Mouse (Mus musculus) gastrocnemius, adult 8-10 months (tissue): Measurements from ENCODE around the gene Fam111a. TPM values are rescaled to one million over a fixed set of nuclear protein-coding genes. Genes with fewer than 3 reads are reported as not detected.
"Not testable (repeated sequence)": the region's sequence is repeated elsewhere in the genome, so short reads cannot be mapped to it uniquely, and the experiment has no call there.

ENCODE experiments used
- DNase-seq, 2 experiments: peaks; one replicate each; pipeline ENCODE4 v3.0.0; 2022; ENCODE audit warnings: low spot score in 2 of 2
- total RNA-seq, 4 experiments: library from RNA; stranded (reverse); gene quantifications; 2 replicates each; pipeline ENCODE4 v1.2.4; 2022

The Fam111a gene
- 1 to 10 TPM in 3 of 4 experiments, under 1 TPM in 1; 0.92 to 1.9 (median 1.2) TPM for total RNA-seq

DNA sequence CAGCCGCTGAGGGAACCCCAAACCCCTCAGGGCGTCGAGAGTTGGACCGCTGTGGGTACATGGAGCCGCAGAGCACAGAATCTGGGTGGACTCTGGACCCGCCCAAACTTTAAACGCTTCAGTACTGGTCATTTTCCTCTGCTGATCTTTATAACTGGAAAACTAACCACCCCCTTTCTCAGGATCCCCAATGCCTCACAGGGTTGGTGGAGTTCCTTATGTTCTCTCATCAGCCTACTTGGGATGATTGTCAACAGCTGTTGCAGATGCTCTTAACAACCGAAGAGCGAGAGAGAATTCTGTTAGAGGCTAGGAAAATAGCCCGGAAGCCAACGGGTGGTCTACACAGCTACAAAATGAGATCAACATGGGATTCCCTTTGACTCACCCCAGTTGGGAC lies at the start of gene Fam111a:
Gene Fam111a, plus strand, starts transcription at position 301 of the 400 bp plus-strand sequence.
- DNase-seq: not testable (repeated sequence)

DNA sequence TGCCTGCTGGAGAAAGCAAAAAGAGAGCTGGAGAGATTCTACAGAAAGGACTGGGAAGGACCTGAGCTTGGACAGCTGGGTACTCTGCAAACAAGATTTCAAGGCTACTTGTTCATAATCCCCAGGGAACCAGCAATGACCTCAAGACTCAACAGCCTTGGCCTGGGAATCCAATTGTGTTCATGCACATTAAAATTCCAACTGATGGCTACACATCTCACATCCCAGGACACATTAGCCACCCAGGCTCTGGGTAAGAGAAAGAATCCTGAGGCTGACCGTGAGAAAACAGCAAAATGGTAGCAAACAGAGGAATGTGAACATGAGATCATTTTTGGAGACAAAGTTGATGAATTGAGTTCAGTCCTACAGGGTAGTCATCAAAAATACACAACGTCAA lies 49.3 kb upstream of the Fam111a start:
- DNase-seq: no peak

DNA sequence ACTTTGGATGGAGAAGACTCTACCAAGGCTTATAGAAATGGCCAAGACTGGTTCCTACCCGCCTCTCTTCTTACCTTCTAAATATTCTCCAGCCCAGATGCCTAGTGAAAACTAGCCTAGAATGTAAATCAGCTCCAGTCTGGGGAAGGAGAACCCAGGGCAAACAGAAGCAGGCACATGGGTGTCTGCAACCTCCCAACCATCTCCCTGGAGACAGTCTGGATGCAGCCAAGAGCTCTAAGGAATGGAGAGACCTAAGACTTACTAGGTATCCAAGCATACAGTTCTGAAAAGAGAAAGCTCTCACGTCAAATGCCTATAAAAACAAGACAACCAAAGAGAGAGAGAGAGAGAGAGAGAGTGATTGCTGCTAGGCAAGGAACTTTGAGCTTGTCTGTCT lies 47.6 kb upstream of the Fam111a start:
- DNase-seq: no peak

- no peak for DNase-seq
Measured at GRCm38 (mm10) chr19:12498321-12498720, 47.2 kb upstream of the Fam111a start.

DNA sequence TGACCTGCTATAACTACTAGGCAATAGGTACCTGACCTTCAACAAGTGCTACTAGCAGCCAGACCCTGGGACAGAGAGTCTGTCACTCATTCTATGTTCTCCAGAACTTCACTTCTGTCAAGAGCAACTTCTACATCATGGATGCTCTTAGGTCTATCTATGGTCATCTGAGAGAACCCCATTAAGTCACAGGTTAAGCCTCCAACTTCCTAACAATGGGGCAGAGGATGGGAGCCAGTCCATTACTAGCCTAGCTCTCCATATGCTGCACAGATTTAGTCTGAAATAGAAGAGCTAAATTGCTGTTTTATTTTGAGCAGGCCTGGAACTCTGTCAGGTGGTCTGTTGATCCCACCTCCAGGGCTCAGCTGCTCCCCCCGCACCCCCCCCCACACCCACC lies 46.6 kb upstream of the Fam111a start:
- no peak for DNase-seq

- no peak for DNase-seq
Measured at GRCm38 (mm10) chr19:12499485-12499884, 46.1 kb upstream of the Fam111a start.

GRCm38 (mm10) chr19:12500124-12500523 lies 45.4 kb upstream of the Fam111a start:
- no peak for DNase-seq

DNA sequence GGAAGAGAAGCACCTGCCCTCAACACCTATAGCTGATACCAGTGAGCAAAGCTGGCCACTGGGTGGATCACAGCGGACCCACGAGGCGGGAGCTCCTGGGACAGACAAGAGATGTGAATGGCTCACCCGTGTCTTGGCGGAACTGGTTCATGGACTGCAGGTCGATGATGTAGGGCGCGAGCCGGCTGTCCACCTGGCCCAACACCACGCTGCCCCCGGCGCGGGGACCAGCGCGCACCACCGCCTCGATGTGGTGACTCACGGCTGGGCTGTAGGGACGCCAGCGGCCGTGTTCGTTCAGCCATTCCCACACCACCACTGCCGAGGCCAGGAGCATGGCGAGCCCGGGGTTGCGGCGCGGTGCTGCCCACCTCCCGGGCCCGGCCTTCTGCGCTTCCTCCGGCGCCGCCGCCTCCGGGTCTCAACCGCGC lies 44.6 kb upstream of the Fam111a start:
- no peak for DNase-seq

DNA sequence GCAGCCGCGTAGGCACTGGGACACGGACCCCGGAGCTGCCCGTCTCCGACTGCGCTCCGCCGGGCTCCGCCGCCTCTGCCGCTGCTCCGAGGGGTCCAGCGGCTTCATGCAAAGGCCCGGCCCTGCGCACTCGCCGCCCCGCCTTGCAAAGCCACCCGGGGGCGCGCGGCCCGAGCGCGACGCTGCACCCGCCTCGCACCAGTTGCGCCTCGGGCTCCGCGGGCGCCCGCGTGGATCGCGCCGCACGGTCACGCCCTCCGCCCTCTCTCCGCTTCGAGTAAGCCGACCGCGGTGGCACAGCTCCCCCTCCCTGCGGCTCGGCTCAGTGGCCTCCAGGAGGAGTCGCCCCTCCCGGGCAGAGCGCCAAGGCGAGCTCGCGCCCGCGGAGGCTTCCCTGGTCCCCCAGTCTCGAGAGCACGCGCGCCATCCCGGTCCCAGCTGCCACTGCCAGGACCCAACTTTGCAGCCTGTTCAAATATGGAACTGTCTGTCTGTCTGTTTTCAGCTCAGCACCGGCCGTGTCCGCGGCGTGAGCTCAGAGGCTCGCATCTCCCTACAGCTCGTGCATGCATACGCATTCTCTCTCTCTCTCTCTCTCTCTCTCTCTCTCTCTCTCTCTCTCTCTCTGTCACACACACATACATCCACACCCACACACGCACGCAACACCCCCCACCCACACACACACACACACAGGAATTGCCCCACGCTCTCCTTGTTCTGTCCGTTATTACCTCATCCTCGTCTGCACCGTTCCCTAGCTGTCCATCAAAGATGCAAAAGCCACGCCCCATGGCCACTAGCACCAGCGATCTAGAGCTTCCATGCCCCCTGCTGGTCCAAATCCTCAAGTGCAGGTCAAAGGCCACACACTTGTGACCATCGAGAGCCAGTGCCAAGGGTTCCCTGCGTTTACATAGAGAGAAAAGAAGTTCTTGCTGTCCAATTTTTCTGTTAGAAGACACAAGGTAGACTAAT lies 43.9 kb upstream of the Fam111a start, which contains the start of gene Dtx4:
Gene Dtx4, minus strand, starts transcription at position 85 of the 978 bp plus-strand sequence.
- peak; percentile 91 to 92 for DNase-seq

DNA sequence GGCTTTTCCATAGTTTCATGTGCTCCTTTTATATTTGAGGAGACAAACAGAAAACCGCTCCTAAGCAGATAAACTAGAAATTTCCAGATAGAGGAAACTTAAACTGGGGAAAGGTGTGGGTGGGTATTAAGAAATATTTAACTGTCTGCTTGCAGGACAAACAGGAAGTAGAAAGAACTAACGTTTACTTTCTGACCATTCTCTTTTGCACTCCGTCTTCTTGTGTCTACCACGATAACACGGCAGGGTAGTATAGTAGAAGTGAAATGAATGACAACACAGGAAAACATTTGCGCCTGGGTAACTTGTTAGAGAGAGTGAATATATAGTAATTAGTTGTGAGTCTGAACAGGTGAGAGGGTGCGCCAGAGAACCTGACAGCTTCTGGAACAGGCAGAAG lies 42.8 kb upstream of the Fam111a start:
- no peak for DNase-seq

DNA sequence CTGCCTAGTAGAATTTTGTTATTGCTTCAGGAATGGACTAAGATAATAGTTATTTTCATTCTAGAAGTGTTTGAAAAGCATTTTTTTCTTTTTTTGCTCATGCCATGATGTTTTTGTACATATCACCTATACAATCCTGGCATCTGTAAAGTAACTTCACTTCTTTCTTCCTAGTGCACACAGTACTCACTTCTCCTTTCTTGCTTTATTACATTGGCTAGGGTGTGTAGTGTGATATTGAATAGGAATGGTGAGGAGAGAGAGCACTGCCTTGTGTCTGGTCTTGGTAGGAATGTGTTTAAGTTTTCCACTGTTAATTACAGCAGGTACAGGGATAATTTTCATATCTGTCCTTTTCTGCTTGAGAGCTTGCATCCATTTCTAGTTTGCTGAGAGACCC lies 30.9 kb upstream of the Fam111a start:
- DNase-seq: no peak

DNA sequence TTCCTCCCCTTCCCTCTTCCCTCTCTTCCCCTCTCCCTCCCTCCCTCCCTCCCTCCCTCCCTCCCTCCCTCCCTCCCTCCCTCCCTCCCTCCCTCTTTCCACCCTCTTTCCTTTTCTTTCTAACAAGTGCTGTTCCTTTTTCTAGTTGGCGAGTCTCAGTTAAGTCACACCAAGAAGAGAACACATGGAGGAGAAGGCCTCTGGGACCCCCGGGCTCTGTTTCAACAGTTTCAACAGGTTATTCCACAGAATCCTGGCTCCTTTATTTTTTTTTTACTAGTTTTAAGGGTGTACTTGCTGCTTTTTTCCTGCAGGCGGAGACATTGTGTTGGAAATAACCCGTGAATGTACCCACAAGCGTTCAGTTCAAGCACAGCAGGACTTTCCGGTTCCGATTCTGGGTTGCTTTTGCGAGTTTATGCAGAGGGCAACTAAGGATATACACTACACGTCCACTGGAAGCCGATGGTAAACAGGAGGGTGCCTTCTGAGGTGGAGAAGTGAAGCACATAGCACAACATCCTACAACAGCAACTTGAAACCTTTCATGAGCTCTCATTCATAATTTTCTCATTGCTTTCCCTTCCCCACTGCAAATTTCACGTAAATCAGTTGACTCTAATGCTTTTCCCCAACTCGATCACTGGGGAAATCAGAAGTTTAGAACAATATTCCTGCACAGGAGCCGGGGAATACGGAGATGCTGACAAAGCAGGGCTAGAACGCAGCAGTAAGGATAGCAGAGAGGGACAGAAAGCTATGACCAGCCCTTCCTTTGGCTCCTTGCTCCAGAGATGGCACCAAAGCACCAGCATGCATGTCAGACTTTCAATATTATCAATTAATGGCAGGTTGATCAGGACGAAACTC lies 27.6 kb upstream of the Fam111a start:
- DNase-seq: peak in 1 of 2 experiments; percentile 9

DNA sequence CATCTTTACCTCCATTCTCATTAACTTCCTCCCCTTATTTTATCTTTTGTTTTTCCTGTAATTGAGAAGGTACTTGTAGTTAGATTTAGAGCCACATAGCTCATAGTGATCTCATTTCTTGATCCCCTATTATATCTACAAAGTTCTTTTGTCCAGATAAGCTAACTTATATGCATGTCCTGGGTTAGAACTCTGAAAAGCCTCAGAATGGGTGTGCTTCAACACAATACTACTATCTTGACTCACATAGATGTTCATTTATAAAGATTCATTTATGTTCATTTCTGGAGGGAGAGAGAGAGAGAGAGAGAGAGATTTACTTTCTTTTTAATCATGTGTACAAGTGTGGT lies 27.0 kb upstream of the Fam111a start:
- no peak for DNase-seq

- no peak for DNase-seq
Measured at GRCm38 (mm10) chr19:12523377-12523776, 22.2 kb upstream of the Fam111a start.

DNA sequence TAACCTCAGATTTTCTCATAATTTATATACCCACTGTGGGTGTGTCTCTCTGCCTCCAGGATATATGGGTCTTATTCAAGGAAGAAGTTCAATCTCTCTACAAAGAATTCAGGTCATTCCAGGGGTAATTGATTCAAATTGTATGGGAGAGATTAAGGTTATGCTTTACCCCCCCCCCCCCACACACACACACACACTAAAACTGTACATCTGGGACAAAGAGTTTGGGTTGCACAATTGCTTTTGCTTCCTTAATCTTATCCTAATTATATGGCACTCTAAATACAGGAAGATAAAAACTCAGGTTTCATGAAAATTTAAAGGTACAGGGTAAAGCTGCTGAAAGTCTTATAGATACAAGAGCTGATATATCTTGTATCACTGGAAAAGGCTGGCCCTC lies 8.4 kb upstream of the Fam111a start:
- DNase-seq: no peak

DNA sequence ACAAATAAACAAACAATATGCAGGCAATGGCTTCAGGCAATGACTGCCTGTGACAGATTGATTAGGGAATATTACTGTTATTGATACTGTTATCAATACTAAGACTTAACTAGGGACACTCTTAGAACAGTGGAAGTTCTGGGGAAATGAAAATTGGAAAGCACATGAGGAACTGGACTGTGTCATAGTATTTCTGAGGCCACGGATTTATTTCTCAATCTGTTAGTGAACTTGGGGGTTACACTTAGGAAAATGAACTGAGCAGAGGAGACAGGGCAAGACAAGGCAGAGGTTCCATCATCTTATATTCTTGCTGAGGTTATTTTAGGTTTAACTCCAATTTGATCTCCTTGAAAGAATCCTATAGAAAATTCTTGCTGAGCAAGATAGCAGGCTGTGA lies 5.6 kb upstream of the Fam111a start:
- DNase-seq: no peak

GRCm38 (mm10) chr19:12540727-12541126 lies 4.8 kb upstream of the Fam111a start:
- DNase-seq: no peak

DNA sequence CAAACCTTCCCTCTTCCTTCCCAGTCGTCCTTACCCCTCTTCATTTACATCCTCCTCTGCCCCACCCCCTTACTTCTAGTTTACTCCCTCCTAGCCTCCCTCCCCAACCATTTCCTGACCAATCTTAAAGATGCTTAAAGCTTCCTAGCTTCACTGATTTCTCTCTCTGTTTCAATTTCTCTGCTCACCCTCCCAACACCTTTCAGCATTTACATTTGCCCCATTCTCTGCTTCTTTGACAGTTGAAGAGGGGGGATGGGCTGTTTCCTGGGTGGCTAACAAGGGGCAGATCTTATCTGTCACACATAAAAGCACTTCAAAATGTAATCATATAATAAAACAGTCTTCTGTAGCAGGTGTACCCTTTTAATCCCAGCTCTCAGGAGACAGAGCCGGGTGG lies 3.9 kb upstream of the Fam111a start:
- no peak for DNase-seq

GRCm38 (mm10) chr19:12549166-12549565 lies 3.6 kb downstream of the Fam111a start:
- peak in 1 of 2 experiments; percentile 14 for DNase-seq

DNA sequence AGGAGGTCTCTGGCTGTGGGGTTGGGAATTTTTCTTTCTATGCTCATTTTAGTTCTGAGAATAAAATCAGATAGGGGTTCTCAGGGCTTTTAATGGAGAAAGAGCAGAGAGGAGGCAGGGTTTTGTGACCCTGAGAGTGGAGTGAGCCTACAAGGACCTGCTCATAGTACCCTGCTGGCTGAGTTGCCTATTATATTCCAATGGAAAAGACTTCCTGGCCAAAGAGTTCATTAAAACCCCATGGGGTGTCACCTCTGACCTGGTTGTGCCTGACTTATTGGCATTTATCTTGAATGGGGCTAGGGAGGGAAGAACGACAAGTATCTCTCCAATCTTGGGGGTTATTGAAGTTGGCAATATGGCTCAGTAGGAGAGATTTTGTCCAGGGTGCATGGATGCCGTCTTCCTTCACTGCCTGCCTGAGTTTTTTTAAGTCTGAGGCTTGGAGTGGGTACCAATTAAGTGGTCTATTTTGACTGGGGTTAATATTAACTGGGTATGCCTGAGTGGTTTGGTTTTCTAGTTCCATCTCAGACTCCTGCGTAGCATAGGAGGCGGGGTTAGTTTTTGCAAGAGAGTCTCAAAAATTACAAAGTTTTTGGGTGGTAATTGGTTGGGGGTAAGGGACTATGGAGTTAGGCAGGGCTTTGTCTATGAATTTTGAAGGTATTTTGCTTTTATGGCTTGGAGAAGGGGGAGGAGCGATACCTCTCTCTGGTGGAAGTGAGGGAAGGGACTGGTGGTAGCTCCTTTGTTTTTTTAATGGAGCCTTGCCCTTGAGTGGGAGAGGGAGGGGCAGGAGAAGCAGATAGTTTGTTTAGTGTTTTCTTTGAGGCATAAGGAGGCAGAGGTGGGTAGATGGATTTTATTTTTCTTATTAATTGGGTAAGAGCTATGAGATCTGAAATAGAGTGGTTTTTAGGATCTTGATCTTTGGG lies 4.7 kb downstream of the Fam111a start:
- DNase-seq: no peak

GRCm38 (mm10) chr19:12556293-12556692 lies 10.8 kb downstream of the Fam111a start:
- DNase-seq: no peak
